Mouse (Mus musculus): ENCODE results near the gene Xrra1. TPM values are rescaled to one million over a fixed set of nuclear protein-coding genes. Genes with fewer than 3 reads are reported as not detected.
A peak's percentile ranks its signal among the peaks of the same experiment; 100 is the strongest.

Xrra1 gene
- polyA plus RNA-seq, 1 experiment from 2014 or later, result 0.30 TPM

- WGBS, result 79% methylated on average over 2 of the region's 2 CpGs
Measured at GRCm38 (mm10) chr7:99961518-99961917, 102.6 kb downstream of the Xrra1 start.

GRCm38 (mm10) chr7:99962536-99963236, 103.8 kb downstream of the Xrra1 start:
- ATAC-seq (ENCODE audit: insufficient read depth) (no peak), DNase-seq (no peak)
- Histone ChIP-seq H3K4me2 (no peak overlapping the region), H3K36me3 (ENCODE audit: insufficient read depth) (no peaks in the 10 kb centered on the region), H3K4me1 (ENCODE audit: insufficient read depth) (peaks cover 13% of the 10 kb centered on the region), H3K4me3 (ENCODE audit: low read depth, low read length) (no peak overlapping the region), H3K27me3 (ENCODE audit: insufficient read depth, low read length) (no peaks in the 10 kb centered on the region), H3K9me3 (ENCODE audit: low read depth, low read length) (no peaks in the 10 kb centered on the region), H3K9ac (no peak overlapping the region), H3K27ac (ENCODE audit: low read depth) (0 out of 2 replicates have a peak overlapping the region, but pooled peaks have one; percentile 34)
- no peak for TF ChIP-seq CTCF (IDR thresholded peaks at IDR 0.05; ENCODE audit: low read depth)
- 53% methylated on average over 8 of the region's 8 CpGs for WGBS

More at GRCm38 (mm10) chr7:99961518-99961917, 102.6 kb downstream of the Xrra1 start:
- Histone ChIP-seq H3K9me3 (ENCODE audit: low read depth, low read length) (no peaks in the 10 kb centered on the region), H3K4me2 (no peak overlapping the region), H3K27me3 (ENCODE audit: insufficient read depth, low read length) (no peaks in the 10 kb centered on the region), H3K4me1 (ENCODE audit: insufficient read depth) (peaks cover 11% of the 10 kb centered on the region), H3K36me3 (ENCODE audit: insufficient read depth) (no peaks in the 10 kb centered on the region), H3K9ac (no peak overlapping the region), H3K27ac (ENCODE audit: low read depth) (no peak overlapping the region), H3K4me3 (ENCODE audit: low read depth, low read length) (no peak overlapping the region)
- TF ChIP-seq CTCF (IDR thresholded peaks at IDR 0.05; ENCODE audit: low read depth), result no peak
- DNase-seq, result no peak
- ATAC-seq (ENCODE audit: insufficient read depth), result no peak

GRCm38 (mm10) chr7:99963237-99963860, 104.4 kb downstream of the Xrra1 start:
- H3K27me3 ChIP-seq (ENCODE audit: insufficient read depth, low read length), result no peaks in the 10 kb centered on the region
- no peak overlapping the region for H3K4me2 ChIP-seq
- ATAC-seq (ENCODE audit: insufficient read depth), result no peak
- no peak overlapping the region for H3K9ac ChIP-seq
- H3K27ac ChIP-seq (ENCODE audit: low read depth), result no peak overlapping the region
- no peaks in the 10 kb centered on the region for H3K36me3 ChIP-seq (ENCODE audit: insufficient read depth)
- DNase-seq, result no peak
- H3K9me3 ChIP-seq (ENCODE audit: low read depth, low read length), result no peaks in the 10 kb centered on the region
- peaks cover 13% of the 10 kb centered on the region for H3K4me1 ChIP-seq (ENCODE audit: insufficient read depth)
- TF ChIP-seq CTCF (IDR thresholded peaks at IDR 0.05; ENCODE audit: low read depth), result no peak
- 72% methylated on average over 3 of the region's 3 CpGs for WGBS
- no peak overlapping the region for H3K4me3 ChIP-seq (ENCODE audit: low read depth, low read length)

GRCm38 (mm10) chr7:99965020-99965841, 106.3 kb downstream of the Xrra1 start:
- WGBS, result 17% methylated on average over 9 of the region's 9 CpGs
- Histone ChIP-seq H3K4me3 (ENCODE audit: low read depth, low read length) (no peak overlapping the region), H3K9ac (peak overlapping the region; percentile 2; the same call in 1 of the 2 replicates), H3K4me2 (no peak overlapping the region), H3K27ac (ENCODE audit: low read depth) (peak overlapping the region; percentile 39; the same call in 1 of the 2 replicates), H3K27me3 (ENCODE audit: insufficient read depth, low read length) (no peaks in the 10 kb centered on the region), H3K9me3 (ENCODE audit: low read depth, low read length) (no peaks in the 10 kb centered on the region), H3K36me3 (ENCODE audit: insufficient read depth) (no peaks in the 10 kb centered on the region), H3K4me1 (ENCODE audit: insufficient read depth) (peaks cover 13% of the 10 kb centered on the region)
- peak; percentile 61 for DNase-seq
- no peak for TF ChIP-seq CTCF (IDR thresholded peaks at IDR 0.05; ENCODE audit: low read depth)
- ATAC-seq (ENCODE audit: insufficient read depth), result no peak; the same call in 1 of the 2 replicates

- Histone ChIP-seq H3K27ac (ENCODE audit: low read depth) (peak overlapping the region; percentile 39; the same call in 1 of the 2 replicates), H3K9me3 (ENCODE audit: low read depth, low read length) (no peaks in the 10 kb centered on the region), H3K4me1 (ENCODE audit: insufficient read depth) (peaks cover 13% of the 10 kb centered on the region), H3K36me3 (ENCODE audit: insufficient read depth) (no peaks in the 10 kb centered on the region), H3K4me2 (no peak overlapping the region), H3K4me3 (ENCODE audit: low read depth, low read length) (no peak overlapping the region), H3K9ac (no peak overlapping the region), H3K27me3 (ENCODE audit: insufficient read depth, low read length) (no peaks in the 10 kb centered on the region)
- no peak for TF ChIP-seq CTCF (IDR thresholded peaks at IDR 0.05; ENCODE audit: low read depth)
- WGBS, result 55% methylated on average over 9 of the region's 9 CpGs
- DNase-seq, result peak; percentile 14
- ATAC-seq (ENCODE audit: insufficient read depth), result no peak
Measured at GRCm38 (mm10) chr7:99966011-99966721, 107.2 kb downstream of the Xrra1 start.

Other genes starting within 250 kb of the Xrra1 start
- gene Tpbgl, start 232.0 kb upstream of the Xrra1 start, polyA plus RNA-seq (2014; fragmentation: Nextera tagmentation; extraction: Ambion mirVana), result 1.2 TPM in 2 replicates
- gene Slco2b1, start 147.8 kb upstream of the Xrra1 start, polyA plus RNA-seq (2014; fragmentation: Nextera tagmentation; extraction: Ambion mirVana), result 2.9 and 4.0 TPM in 2 replicates
- gene Olfr520, start 128.8 kb upstream of the Xrra1 start, polyA plus RNA-seq (2014; fragmentation: Nextera tagmentation; extraction: Ambion mirVana), result not detected in 2 replicates
- not detected in 2 replicates for gene Olfr521, start 95.6 kb upstream of the Xrra1 start, polyA plus RNA-seq (2014; fragmentation: Nextera tagmentation; extraction: Ambion mirVana)
- gene Neu3, start 30.7 kb upstream of the Xrra1 start, polyA plus RNA-seq (2014; fragmentation: Nextera tagmentation; extraction: Ambion mirVana), result 3.0 and 3.2 TPM in 2 replicates
- gene Spcs2, start 4.3 kb downstream of the Xrra1 start, polyA plus RNA-seq (2014; fragmentation: Nextera tagmentation; extraction: Ambion mirVana), result 322 and 366 TPM in 2 replicates
- gene Rnf169, start 121.3 kb downstream of the Xrra1 start, polyA plus RNA-seq (2014; fragmentation: Nextera tagmentation; extraction: Ambion mirVana), result 7.8 and 8.1 TPM in 2 replicates
- 0.12 TPM in 1 of 2 replicates, not detected in the other for gene Chrdl2, start 147.1 kb downstream of the Xrra1 start, polyA plus RNA-seq (2014; fragmentation: Nextera tagmentation; extraction: Ambion mirVana)

Data from lung, embryonic 14.5 days (tissue).